ENCODE assay signal across 8 mouse cellular contexts in genomic region chr3:116661870-116662414, GRCm38 (mm10). TPM values are rescaled to one million over a fixed set of nuclear protein-coding genes. Genes with fewer than 3 reads are reported as not detected.
DNase-seq lines count a peak whose midpoint lies in the region; ATAC-seq and TF ChIP-seq lines count a peak whose summit lies in the region.

No protein-coding gene starts in this region.

- TF ChIP-seq CTCF in hindbrain, postnatal 0 days (IDR thresholded peaks at IDR 0.05; ENCODE audit: low read depth): no peak

- H3K9ac ChIP-seq in kidney, embryonic 15.5 days: peak overlapping the region; percentile 98
- peak overlapping the region; percentile 95 for H3K9ac ChIP-seq in hindbrain, postnatal 0 days (replicated peaks; ENCODE audit: low read length)

- no peak for DNase-seq in kidney, postnatal 14 days
- peak; percentile 40 for DNase-seq in R1 (ENCODE audit: low read depth, low spot score)
- peak; percentile 62 for DNase-seq in hindbrain, postnatal 0 days (ENCODE audit: low spot score)
- DNase-seq in testis, postnatal 14 days (ENCODE audit: low spot score): peak; percentile 81
- no peak for DNase-seq in adrenal gland, adult 18-20 months (ENCODE audit: low spot score in 2 of 2)

- no peaks in the 10 kb centered on the region for H3K36me3 ChIP-seq in kidney, embryonic 15.5 days
- no peaks in the 10 kb centered on the region for H3K36me3 ChIP-seq in hindbrain, postnatal 0 days (ENCODE audit: insufficient read depth, low read length)
- H3K36me3 ChIP-seq in macrophage (ENCODE audit: inconsistent target): no peaks in the 10 kb centered on the region

- H3K27ac ChIP-seq in kidney, embryonic 15.5 days: peak overlapping the region; percentile 96
- peak overlapping the region; percentile 93 for H3K27ac ChIP-seq in hindbrain, postnatal 0 days
- peak overlapping the region; percentile 61 for H3K27ac ChIP-seq in macrophage

- H3K9me3 ChIP-seq in kidney, embryonic 15.5 days (replicated peaks): no peaks in the 10 kb centered on the region
- no peaks in the 10 kb centered on the region for H3K9me3 ChIP-seq in hindbrain, postnatal 0 days (ENCODE audit: low read length)

- peak overlapping the region; percentile 97 for H3K4me3 ChIP-seq in kidney, embryonic 15.5 days (replicated peaks)
- peak overlapping the region; percentile 97 for H3K4me3 ChIP-seq in hindbrain, postnatal 0 days (ENCODE audit: low read length)
- peak overlapping the region; percentile 71 for H3K4me3 ChIP-seq in macrophage (ENCODE audit: inconsistent target)

- ATAC-seq in kidney, embryonic 15.5 days (replicated peaks; ENCODE audit: low FRiP score): peak; percentile 89
- peak; percentile 53 for ATAC-seq in erythroblast, adult 5-6 weeks (replicated peaks; ENCODE audit: low FRiP score, poor library complexity, severe bottlenecking)
- peak; percentile 85 for ATAC-seq in hindbrain, postnatal 0 days

- peaks cover 48% of the 10 kb centered on the region for H3K4me1 ChIP-seq in kidney, embryonic 15.5 days
- H3K4me1 ChIP-seq in hindbrain, postnatal 0 days (ENCODE audit: insufficient read depth, low read length): peaks cover 4% of the 10 kb centered on the region

- H3K27me3 ChIP-seq in kidney, embryonic 15.5 days: no peaks in the 10 kb centered on the region
- no peaks in the 10 kb centered on the region for H3K27me3 ChIP-seq in hindbrain, postnatal 0 days (ENCODE audit: insufficient read depth, low read length)

- peaks cover 49% of the 10 kb centered on the region for H3K79me2 ChIP-seq in macrophage (ENCODE audit: inconsistent target)

- WGBS in kidney, embryonic 15.5 days: under 1% methylated on average over 62 of the region's 68 CpGs
- WGBS in hindbrain, postnatal 0 days: under 1% methylated on average over 56 of the region's 68 CpGs
- WGBS in macrophage (ENCODE audit: missing documents): under 1% methylated on average over 68 of the region's 68 CpGs

- peak overlapping the region; percentile 65 for H3K4me2 ChIP-seq in kidney, embryonic 15.5 days
- peak overlapping the region; percentile 78 for H3K4me2 ChIP-seq in hindbrain, postnatal 0 days (ENCODE audit: low read depth, low read length)

RNA-seq across cellular contexts. Expression of gene Mfsd14a, which starts 0.5 kb away (rescaled TPM):
- 88.9 and 96.9 TPM in 2 replicates for polyA plus RNA-seq in kidney, embryonic 15.5 days (2015; fragmentation: Nextera tagmentation; extraction: Ambion mirVana)
- total RNA-seq in erythroblast, adult 5-6 weeks (2015; ENCODE audit: low replicate concordance): 27.6 and 28.4 TPM in 2 replicates
- total RNA-seq in erythroblast, adult 5-6 weeks (2017; ENCODE audit: low replicate concordance): 12.5 and 16.7 TPM in 2 replicates
- total RNA-seq in hindbrain, postnatal 0 days (2014; rRNA removed): 40.4 and 49.3 TPM in 2 replicates
- polyA plus RNA-seq in hindbrain, postnatal 0 days (2015; fragmentation: Nextera tagmentation; extraction: Ambion mirVana): 53.4 and 55.6 TPM in 2 replicates
- total RNA-seq in macrophage (2018; cell fraction: chromatin; rRNA removed): 100 to 1,000 TPM in 2 of 26 experiments, 10 to 100 TPM in 24; 44.1 to 106 (median 79.4) TPM
- total RNA-seq in macrophage (2018; cell fraction: cytosol; rRNA removed): 10 to 100 TPM; 38.9 to 55.1 (median 47.3) TPM
- 10 to 100 TPM; 44.6 to 94.0 (median 66.0) TPM for total RNA-seq in macrophage (2018; cell fraction: nucleus; rRNA removed)
- 40.3 to 52.4 TPM (median 44.3 TPM) in 3 replicates for polyA plus RNA-seq in macrophage (2018)
- total RNA-seq in adrenal gland, adult 18-20 months (2021): 10 to 100 TPM; 51.6 to 64.6 TPM

RNA-seq across cellular contexts. Expression of gene Gm43191, which starts 19.1 kb away (rescaled TPM):
- not detected in 2 replicates for polyA plus RNA-seq in kidney, embryonic 15.5 days (2015; fragmentation: Nextera tagmentation; extraction: Ambion mirVana)
- not detected in 2 replicates for total RNA-seq in erythroblast, adult 5-6 weeks (2015; ENCODE audit: low replicate concordance)
- 3.5 TPM in 1 of 2 replicates, not detected in the other for total RNA-seq in erythroblast, adult 5-6 weeks (2017; ENCODE audit: low replicate concordance)
- total RNA-seq in hindbrain, postnatal 0 days (2014; rRNA removed): not detected in 2 replicates
- not detected in 2 replicates for polyA plus RNA-seq in hindbrain, postnatal 0 days (2015; fragmentation: Nextera tagmentation; extraction: Ambion mirVana)
- 1 to 10 TPM in 1 of 26 experiments, not detected in 25; 5.5 TPM for total RNA-seq in macrophage (2018; cell fraction: chromatin; rRNA removed)
- total RNA-seq in macrophage (2018; cell fraction: cytosol; rRNA removed): not detected
- total RNA-seq in macrophage (2018; cell fraction: nucleus; rRNA removed): not detected
- not detected in 3 replicates for polyA plus RNA-seq in macrophage (2018)
- total RNA-seq in adrenal gland, adult 18-20 months (2021): not detected

RNA-seq across cellular contexts. Expression of gene Trmt13, which starts 47.6 kb away (rescaled TPM):
- polyA plus RNA-seq in kidney, embryonic 15.5 days (2015; fragmentation: Nextera tagmentation; extraction: Ambion mirVana): 29.0 and 30.4 TPM in 2 replicates
- total RNA-seq in erythroblast, adult 5-6 weeks (2015; ENCODE audit: low replicate concordance): 0.38 and 13.2 TPM in 2 replicates
- 10.1 and 10.7 TPM in 2 replicates for total RNA-seq in erythroblast, adult 5-6 weeks (2017; ENCODE audit: low replicate concordance)
- total RNA-seq in hindbrain, postnatal 0 days (2014; rRNA removed): 5.1 and 7.2 TPM in 2 replicates
- polyA plus RNA-seq in hindbrain, postnatal 0 days (2015; fragmentation: Nextera tagmentation; extraction: Ambion mirVana): 19.6 and 19.9 TPM in 2 replicates
- total RNA-seq in macrophage (2018; cell fraction: chromatin; rRNA removed): 100 to 1,000 TPM in 1 of 26 experiments, 10 to 100 TPM in 25; 26.2 to 109 (median 66.4) TPM
- 1 to 10 TPM; 2.6 to 9.1 (median 5.2) TPM for total RNA-seq in macrophage (2018; cell fraction: cytosol; rRNA removed)
- total RNA-seq in macrophage (2018; cell fraction: nucleus; rRNA removed): 10 to 100 TPM; 13.0 to 94.1 (median 35.1) TPM
- 7.4 to 9.9 TPM (median 9.7 TPM) in 3 replicates for polyA plus RNA-seq in macrophage (2018)
- total RNA-seq in adrenal gland, adult 18-20 months (2021): 10 to 100 TPM; 10.2 to 12.7 TPM

RNA-seq across cellular contexts. Expression of gene Slc35a3, which starts 50.7 kb away (rescaled TPM):
- 15.9 and 16.4 TPM in 2 replicates for polyA plus RNA-seq in kidney, embryonic 15.5 days (2015; fragmentation: Nextera tagmentation; extraction: Ambion mirVana)
- 10.7 and 21.3 TPM in 2 replicates for total RNA-seq in erythroblast, adult 5-6 weeks (2015; ENCODE audit: low replicate concordance)
- total RNA-seq in erythroblast, adult 5-6 weeks (2017; ENCODE audit: low replicate concordance): 16.0 and 17.1 TPM in 2 replicates
- 15.9 and 20.7 TPM in 2 replicates for total RNA-seq in hindbrain, postnatal 0 days (2014; rRNA removed)
- polyA plus RNA-seq in hindbrain, postnatal 0 days (2015; fragmentation: Nextera tagmentation; extraction: Ambion mirVana): 7.0 and 8.0 TPM in 2 replicates
- total RNA-seq in macrophage (2018; cell fraction: chromatin; rRNA removed): 10 to 100 TPM; 29.2 to 90.7 (median 61.6) TPM
- total RNA-seq in macrophage (2018; cell fraction: cytosol; rRNA removed): 10 to 100 TPM; 19.2 to 35.4 (median 26.4) TPM
- total RNA-seq in macrophage (2018; cell fraction: nucleus; rRNA removed): 10 to 100 TPM; 30.9 to 81.9 (median 49.6) TPM
- 17.7 to 27.8 TPM (median 21.7 TPM) in 3 replicates for polyA plus RNA-seq in macrophage (2018)
- total RNA-seq in adrenal gland, adult 18-20 months (2021): 10 to 100 TPM; 18.6 to 24.4 TPM

Comparison
In these comparisons a context has a peak if more than half of its experiments do, and no peak if none do; other contexts are left out.
1. DNase-seq: peak in R1 (single experiment), hindbrain, postnatal 0 days (single experiment) and testis, postnatal 14 days (single experiment); none in kidney, postnatal 14 days (single experiment) and adrenal gland, adult 18-20 months (0 of 2).
2. Peak in every context shown above with its lines, with median percentiles within 50 percentile points of each other: ATAC-seq, H3K27ac ChIP-seq and H3K4me3 ChIP-seq.